Mouse (Mus musculus) CH12.LX (cell line): ENCODE measurements around the gene Ttll8. TPM values are rescaled to one million over a fixed set of nuclear protein-coding genes. Genes with fewer than 3 reads are reported as not detected.

Experiments
- DNase-seq: peaks from one replicate; pipeline ENCODE4 v3.0.0-alpha.2; 2013; ENCODE audit errors: extremely low read depth
- H3K27ac ChIP-seq: 2 replicates; pipeline ENCODE4 v1.5.1; 2012; ENCODE audit warnings: low read depth, mild to moderate bottlenecking, control low read depth, moderate library complexity; ENCODE audit not compliant: insufficient read depth
- H3K27me3 ChIP-seq: replicated peaks from 2 replicates; pipeline ENCODE3; 2012; ENCODE audit warnings: inconsistent platforms
- H3K36me3 ChIP-seq, 2 experiments: replicated peaks in 1 of 2; 2 replicates each; pipeline versions ENCODE3 to v1.6.1; 2012; ENCODE audit warnings: inconsistent platforms in 1 of 2, low read length in 1 of 2, mild to moderate bottlenecking in 1 of 2, mixed read lengths in 1 of 2, moderate library complexity in 1 of 2; ENCODE audit not compliant: control insufficient read depth in 1 of 2, insufficient read depth in 1 of 2
- H3K4me1 ChIP-seq, 2 experiments: 2 replicates each; pipeline ENCODE4 v1.6.1; 2012; ENCODE audit warnings: inconsistent platforms in 1 of 2, moderate library complexity in 1 of 2; ENCODE audit not compliant: insufficient read depth in 2 of 2, control insufficient read depth in 1 of 2
- H3K4me2 ChIP-seq: 2 replicates; pipeline ENCODE4 v1.6.1; 2012; ENCODE audit warnings: low read depth, mild to moderate bottlenecking, control low read depth; ENCODE audit not compliant: poor library complexity, insufficient read depth, severe bottlenecking
- H3K4me3 ChIP-seq, 3 experiments: fragments of 150-350 bp in 1 of 3; sonication (generic) in 1 of 3; replicated peaks in 1 of 3; 2 replicates each; pipeline versions ENCODE3 to v1.5.1; 2011 to 2012; ENCODE audit warnings: low read depth in 2 of 3, low read length in 2 of 3, mild to moderate bottlenecking in 2 of 3, moderate library complexity in 2 of 3, control low read depth in 1 of 3, improper control_type of control experiment in 1 of 3, inconsistent platforms in 1 of 3, mixed read lengths in 1 of 3; ENCODE audit not compliant: poor library complexity in 1 of 3
- H3K79me2 ChIP-seq: replicated peaks from 2 replicates; pipeline ENCODE4 v1.6.1; 2012; ENCODE audit warnings: mild to moderate bottlenecking, moderate library complexity; ENCODE audit not compliant: control insufficient read depth, poor library complexity, insufficient read depth, severe bottlenecking; ENCODE audit errors: extremely low read depth
- H3K9ac ChIP-seq: 2 replicates; pipeline ENCODE4 v1.6.1; 2012; ENCODE audit warnings: low read depth, mild to moderate bottlenecking, control low read depth, moderate library complexity; ENCODE audit not compliant: insufficient read depth
- H3K9me3 ChIP-seq: replicated peaks from 2 replicates; pipeline ENCODE3; 2012; ENCODE audit warnings: low read length, inconsistent platforms, mixed read lengths
- E2F4 ChIP-seq: IDR thresholded peaks from 2 replicates; pipeline ENCODE4 v1.6.1; 2011; ENCODE audit warnings: low read depth, low read length, improper control_type of control experiment; ENCODE audit not compliant: insufficient replicate concordance
- ELF1 ChIP-seq: IDR thresholded peaks from 2 replicates; pipeline ENCODE4 v1.6.1; 2014; ENCODE audit warnings: low read depth, mild to moderate bottlenecking, inconsistent platforms, low read length, improper control_type of control experiment
- ETS1 ChIP-seq: conservative IDR thresholded peaks from 2 replicates; pipeline ENCODE4 v1.6.1; 2012; ENCODE audit warnings: low read depth, mild to moderate bottlenecking, inconsistent platforms, low read length, improper control_type of control experiment, moderate library complexity
- GABPA ChIP-seq: IDR thresholded peaks from 2 replicates; pipeline ENCODE4 v1.6.1; 2012; ENCODE audit warnings: low read depth, low read length, improper control_type of control experiment, inconsistent platforms; ENCODE audit not compliant: insufficient replicate concordance
- HCFC1 ChIP-seq: IDR thresholded peaks from 2 replicates; pipeline ENCODE4 v1.6.1; 2012; ENCODE audit warnings: low read depth, mild to moderate bottlenecking, inconsistent platforms, low read length, improper control_type of control experiment
- JUN ChIP-seq: IDR thresholded peaks from 2 replicates; pipeline ENCODE4 v1.6.1; 2011; ENCODE audit warnings: low read depth, mild to moderate bottlenecking, low read length, improper control_type of control experiment, moderate library complexity; ENCODE audit not compliant: insufficient read depth
- JUND ChIP-seq: conservative IDR thresholded peaks from 2 replicates; pipeline ENCODE4 v1.6.1; 2011; ENCODE audit warnings: low read depth, low read length, improper control_type of control experiment
- KAT2A ChIP-seq: IDR thresholded peaks from 2 replicates; pipeline ENCODE4 v1.6.1; 2012; ENCODE audit warnings: low read length, improper control_type of control experiment, inconsistent platforms; ENCODE audit not compliant: insufficient replicate concordance
- MAFK ChIP-seq: IDR thresholded peaks from 2 replicates; pipeline ENCODE4 v1.6.1; 2011; ENCODE audit warnings: low read length, improper control_type of control experiment; ENCODE audit not compliant: insufficient replicate concordance
- MAX ChIP-seq: IDR thresholded peaks from 2 replicates; pipeline ENCODE4 v1.6.1; 2011; ENCODE audit warnings: low read length, improper control_type of control experiment
- MAZ ChIP-seq: IDR thresholded peaks from 2 replicates; pipeline ENCODE4 v1.6.1; 2012; ENCODE audit warnings: low read depth, mild to moderate bottlenecking, inconsistent platforms, low read length, improper control_type of control experiment, moderate library complexity
- MXI1 ChIP-seq: IDR thresholded peaks from 2 replicates; pipeline ENCODE4 v1.6.1; 2011; ENCODE audit warnings: mild to moderate bottlenecking, low read depth, low read length, improper control_type of control experiment
- MYC ChIP-seq: IDR thresholded peaks from 2 replicates; pipeline ENCODE4 v1.6.1; 2011; ENCODE audit warnings: low read depth, mild to moderate bottlenecking, improper control_type of control experiment, low read length
- NELFE ChIP-seq: IDR thresholded peaks from 2 replicates; pipeline ENCODE4 v1.6.1; 2011; ENCODE audit warnings: low read depth, low read length, improper control_type of control experiment
- PAX5 ChIP-seq: IDR thresholded peaks from 2 replicates; pipeline ENCODE4 v1.6.1; 2012; ENCODE audit warnings: low read length, inconsistent platforms, mixed read lengths
- POLR2AphosphoS2 ChIP-seq: IDR thresholded peaks from 2 replicates; pipeline ENCODE4 v1.6.1; 2011; ENCODE audit warnings: low read depth, low read length, improper control_type of control experiment
- RAD21 ChIP-seq: IDR thresholded peaks from 2 replicates; pipeline ENCODE4 v1.6.1; 2011; ENCODE audit warnings: low read depth, mild to moderate bottlenecking, low read length, improper control_type of control experiment, moderate library complexity
- RCOR1 ChIP-seq: conservative IDR thresholded peaks from 2 replicates; pipeline ENCODE4 v1.6.1; 2012; ENCODE audit warnings: low read depth, mild to moderate bottlenecking, inconsistent platforms, low read length, improper control_type of control experiment
- SIN3A ChIP-seq: IDR thresholded peaks from 2 replicates; pipeline ENCODE4 v1.6.1; 2012; ENCODE audit warnings: low read length, improper control_type of control experiment, inconsistent platforms
- SMC3 ChIP-seq: IDR thresholded peaks from 2 replicates; pipeline ENCODE4 v1.6.1; 2011; ENCODE audit warnings: low read depth, low read length, improper control_type of control experiment
- TBP ChIP-seq: conservative IDR thresholded peaks from 2 replicates; pipeline ENCODE4 v1.6.1; 2011; ENCODE audit warnings: low read depth, low read length, improper control_type of control experiment
- TCF12 ChIP-seq: IDR thresholded peaks from 2 replicates; pipeline ENCODE4 v1.6.1; 2014; ENCODE audit warnings: low read depth, mild to moderate bottlenecking, inconsistent platforms, low read length, improper control_type of control experiment
- UBTF ChIP-seq: IDR thresholded peaks from 2 replicates; pipeline ENCODE4 v1.6.1; 2012; ENCODE audit warnings: low read depth, mild to moderate bottlenecking, inconsistent platforms, low read length, improper control_type of control experiment, moderate library complexity
- USF1 ChIP-seq: IDR thresholded peaks from 2 replicates; pipeline ENCODE4 v1.6.1; 2014; ENCODE audit warnings: low read depth, mild to moderate bottlenecking, inconsistent platforms, low read length, improper control_type of control experiment
- USF2 ChIP-seq: conservative IDR thresholded peaks from 2 replicates; pipeline ENCODE4 v1.6.1; 2011; ENCODE audit warnings: low read depth, low read length, improper control_type of control experiment
- ZKSCAN1 ChIP-seq: IDR thresholded peaks from 2 replicates; pipeline ENCODE4 v1.6.1; 2012; ENCODE audit warnings: low read depth, inconsistent platforms, low read length, improper control_type of control experiment, borderline replicate concordance
- ZMIZ1 ChIP-seq: IDR thresholded peaks from 2 replicates; pipeline ENCODE4 v1.6.1; 2012; ENCODE audit warnings: low read depth, mild to moderate bottlenecking, inconsistent platforms, low read length, improper control_type of control experiment
- dilution Hi-C: fragments of 300-500 bp; cut with MboI; formaldehyde crosslinking; loops from 2 replicates; pipeline ENCODE4 v1.14.3; 2020; ENCODE audit warnings: low sequenced_read_pairs; ENCODE audit not compliant: extremely low pct_unique_long_range_greater_than_20kb, extremely low pct_ligation_motif_present
- in situ Hi-C: fragments of 300-500 bp; cut with MboI; formaldehyde crosslinking; loops from 3 replicates; pipeline ENCODE4 v1.14.3; 2019; ENCODE audit warnings: low sequenced_read_pairs, low pct_ligation_motif_present, low pct_unique_long_range_greater_than_20kb, mixed read lengths
- polyA plus RNA-seq: library from polyadenylated mRNA; unstranded; fragments of >175 nt; gene quantifications from 2 replicates; pipeline ENCODE4 v1.2.1, GENCODE M21; 2012; ENCODE audit warnings: low read depth; ENCODE audit not compliant: insufficient read length
- total RNA-seq, 2 experiments: library from RNA; depleted of rRNA; stranded (reverse); fragments of 300-350 nt in 1 of 2; fragments of >200 nt in 1 of 2; gene quantifications; 2 replicates each; pipeline ENCODE4 v1.2.3; 2012 to 2014

The Ttll8 gene
- total and polyA plus RNA-seq, 3 experiments, result not detected

GRCm38 (mm10) chr15:88844966-88845365 is 109.3 kb downstream of the Ttll8 start:
- H3K4me3 ChIP-seq, result no peak overlapping the region
- TF ChIP-seq NELFE, result no peak
- TF ChIP-seq ETS1, result no peak
- TF ChIP-seq RCOR1, result no peak
- TF ChIP-seq POLR2AphosphoS2, result no peak
- no peak for TF ChIP-seq HCFC1
- no peak for TF ChIP-seq MXI1
- TF ChIP-seq JUND, result no peak
- no peak for TF ChIP-seq PAX5
- no peak for TF ChIP-seq SMC3
- TF ChIP-seq USF1, result no peak
- TF ChIP-seq MAFK, result no peak
- TF ChIP-seq UBTF, result no peak
- no peak for TF ChIP-seq USF2
- TF ChIP-seq TBP, result no peak

DNA sequence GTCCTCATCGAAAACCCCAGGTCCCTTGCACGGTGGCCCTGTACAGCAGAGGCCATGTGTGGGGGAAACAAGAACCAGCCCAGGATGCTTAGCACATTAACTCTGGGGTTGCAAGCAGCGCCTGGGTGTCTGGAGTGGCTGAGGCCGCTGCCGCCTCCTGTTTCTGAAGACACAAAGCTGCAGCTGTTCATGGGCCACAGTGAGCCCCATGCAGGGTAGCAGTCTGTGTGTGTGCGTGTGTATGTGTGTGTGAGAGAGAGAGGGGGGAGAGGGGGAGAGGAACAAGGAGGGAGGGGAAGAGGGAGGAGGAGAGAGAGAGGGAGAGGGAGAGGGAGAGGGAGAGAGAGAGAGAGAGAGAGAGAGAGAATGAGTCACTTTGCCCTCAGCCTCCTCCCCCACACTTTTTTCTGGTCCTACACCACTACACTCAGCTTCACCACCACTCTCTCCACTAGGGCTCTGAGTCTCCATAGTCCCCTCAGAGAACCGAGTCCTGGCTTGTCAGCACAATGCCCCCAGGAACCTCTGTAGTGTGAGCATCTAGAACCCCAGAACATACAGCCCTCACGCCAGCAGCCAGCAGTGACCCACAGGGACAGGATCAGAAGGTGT is 110.6 kb downstream of the Ttll8 start:
- in situ Hi-C loops (no loop called here), dilution Hi-C loops (no loop called here)
- no peaks in the 10 kb centered on the region for H3K36me3 ChIP-seq
- peaks cover 71% of the 10 kb centered on the region for H3K27me3 ChIP-seq
- no peaks in the 10 kb centered on the region for H3K79me2 ChIP-seq
- H3K9me3 ChIP-seq, result peaks cover 9% of the 10 kb centered on the region
- DNase-seq, result no peak
- peaks cover 6 to 11% of the 10 kb centered on the region in 2 experiments; a peak in 3 of 4 replicates for H3K4me1 ChIP-seq
- H3K4me3 ChIP-seq, result no peak overlapping the region
- no peak overlapping the region for H3K9ac ChIP-seq
- no peak overlapping the region for H3K4me2 ChIP-seq
- TF ChIP-seq GABPA (no peak), ZMIZ1 (no peak), HCFC1 (no peak), MAX (no peak), SMC3 (no peak), MAZ (no peak), ELF1 (no peak), ETS1 (no peak), USF1 (no peak), JUN (no peak), E2F4 (no peak), MYC (no peak), RAD21 (no peak), TCF12 (no peak), ZKSCAN1 (no peak), SIN3A (no peak), MXI1 (no peak), KAT2A (no peak)
- no peak overlapping the region for H3K27ac ChIP-seq

More at GRCm38 (mm10) chr15:88844966-88845365, 109.3 kb downstream of the Ttll8 start:
- H3K36me3 ChIP-seq, result no peaks in the 10 kb centered on the region
- H3K79me2 ChIP-seq, result no peaks in the 10 kb centered on the region
- peaks cover 69% of the 10 kb centered on the region for H3K27me3 ChIP-seq
- no peak overlapping the region for H3K9ac ChIP-seq
- in situ Hi-C loops, result no loop called here
- dilution Hi-C loops, result no loop called here
- no peak for DNase-seq
- H3K9me3 ChIP-seq, result peaks cover 9% of the 10 kb centered on the region
- no peak overlapping the region for H3K27ac ChIP-seq
- H3K4me1 ChIP-seq, result peaks cover 6 to 11% of the 10 kb centered on the region in 2 experiments; a peak in 3 of 4 replicates
- H3K4me2 ChIP-seq, result no peak overlapping the region
